Mouse (Mus musculus) erythroid progenitor cell, adult 5-6 weeks (primary cell): ENCODE measurements around the gene Gm4450. TPM values are rescaled to one million over a fixed set of nuclear protein-coding genes. Genes with fewer than 3 reads are reported as not detected.
"Not testable (repeated sequence)": the region's sequence is repeated elsewhere in the genome, so short reads cannot be mapped to it uniquely, and the experiment has no call there.

Experiments used
- ATAC-seq: replicated peaks from 2 replicates; pipeline ENCODE4 v1.8.0; 2016; ENCODE audit warnings: moderate number of reproducible peaks, mild to moderate bottlenecking, moderate TSS enrichment, inconsistent platforms; ENCODE audit not compliant: poor library complexity, low FRiP score, severe bottlenecking
- total RNA-seq, 2 experiments: library from RNA; stranded (forward) in 1 of 2; stranded (reverse) in 1 of 2; fragments of 150-400 nt in 1 of 2; fragments of 186-747, 209-891 nt in 1 of 2; gene quantifications; 2 replicates each; pipeline versions ENCODE4 v1.2.3 to v1.2.4; 2015 to 2017; ENCODE audit warnings: low replicate concordance in 2 of 2

The Gm4450 gene
- total RNA-seq, 2 experiments from 2014 or later = not detected

- ATAC-seq = no peak
Measured at GRCm38 (mm10) chr3:98419786-98420070, 37.2 kb downstream of the Gm4450 start.

DNA sequence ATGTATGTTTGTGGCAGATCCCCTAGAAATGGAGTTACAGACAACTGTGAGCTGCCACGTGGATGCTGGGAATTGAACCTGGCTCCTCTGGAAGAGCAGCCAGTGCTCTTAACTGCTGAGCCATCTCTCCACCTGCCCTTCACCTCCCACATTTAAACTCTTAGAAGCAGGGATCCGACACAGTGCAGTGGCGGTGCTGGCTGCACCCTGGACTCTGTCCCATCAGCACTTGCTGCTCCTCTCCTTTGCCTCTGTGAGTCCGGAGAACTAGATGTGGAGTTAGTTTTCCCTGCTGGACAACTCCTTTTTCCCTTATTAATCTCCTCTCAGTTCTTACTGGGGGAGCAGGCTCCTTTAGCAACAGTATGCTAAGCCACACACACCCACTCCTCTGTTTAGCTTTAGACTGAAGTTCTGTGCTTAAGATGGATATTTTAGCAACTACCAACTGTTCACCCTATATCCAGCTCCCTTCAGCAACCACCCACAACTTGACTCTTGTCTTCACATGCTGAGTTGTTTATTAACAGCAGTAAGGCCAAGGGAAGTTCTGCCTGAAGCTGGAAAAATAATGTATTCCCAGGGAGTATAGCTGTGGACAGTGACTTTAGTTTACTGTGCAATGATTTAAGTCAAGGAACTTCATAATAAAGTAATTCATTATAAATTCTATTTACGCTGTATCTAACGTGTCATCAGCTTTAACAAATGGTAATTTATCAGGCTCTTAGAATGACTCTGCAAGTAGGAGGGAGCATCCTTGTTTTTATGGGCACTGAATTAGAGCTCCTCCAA is 37.7 kb downstream of the Gm4450 start:
- no peak for ATAC-seq

DNA sequence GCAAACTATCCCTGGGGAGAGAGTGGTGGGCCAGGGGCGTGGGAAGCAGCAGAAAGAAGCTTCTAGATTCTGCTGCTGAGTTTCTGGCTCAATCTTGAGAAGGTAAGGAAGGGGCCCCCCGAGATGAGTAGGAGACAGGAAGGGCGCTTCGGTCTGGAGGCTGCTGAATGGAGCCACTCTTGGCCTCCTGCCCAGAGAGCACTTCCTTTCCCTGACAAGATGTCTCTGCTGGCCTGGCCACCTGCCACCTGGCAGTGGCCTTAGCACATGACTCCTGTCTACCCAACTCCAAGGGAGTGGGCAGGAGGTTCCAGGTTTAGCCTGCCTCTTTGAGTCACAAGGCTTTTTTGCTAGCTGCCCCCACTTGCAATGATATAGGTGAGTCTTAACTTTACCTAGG is 39.6 kb downstream of the Gm4450 start:
- no peak for ATAC-seq

GRCm38 (mm10) chr3:98416426-98417250 is 40.3 kb downstream of the Gm4450 start:
- no peak for ATAC-seq

DNA sequence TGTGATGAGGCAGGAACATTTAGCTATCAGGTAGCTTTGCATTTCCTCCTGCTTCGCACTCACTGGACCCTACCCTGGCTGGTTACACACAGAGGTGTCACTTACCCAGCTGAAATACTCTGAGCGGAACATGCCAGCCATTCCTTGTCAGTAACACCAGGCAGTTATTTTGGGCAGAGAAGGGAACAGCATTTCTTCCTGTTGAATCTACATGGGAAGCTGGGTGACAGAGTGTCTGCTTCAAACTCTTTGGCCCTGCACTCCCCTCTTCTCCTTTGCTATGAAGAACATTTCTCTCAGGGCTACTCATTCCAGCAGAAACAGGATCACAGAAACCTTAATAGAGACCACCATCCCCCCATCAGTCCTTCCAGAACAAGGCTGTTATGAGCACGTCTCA is 42.6 kb downstream of the Gm4450 start:
- no peak for ATAC-seq

- no peak for ATAC-seq
Measured at GRCm38 (mm10) chr3:98413733-98414132, 43.2 kb downstream of the Gm4450 start.

GRCm38 (mm10) chr3:98410619-98411580 is 46.0 kb downstream of the Gm4450 start:
- not testable (repeated sequence) for ATAC-seq

DNA sequence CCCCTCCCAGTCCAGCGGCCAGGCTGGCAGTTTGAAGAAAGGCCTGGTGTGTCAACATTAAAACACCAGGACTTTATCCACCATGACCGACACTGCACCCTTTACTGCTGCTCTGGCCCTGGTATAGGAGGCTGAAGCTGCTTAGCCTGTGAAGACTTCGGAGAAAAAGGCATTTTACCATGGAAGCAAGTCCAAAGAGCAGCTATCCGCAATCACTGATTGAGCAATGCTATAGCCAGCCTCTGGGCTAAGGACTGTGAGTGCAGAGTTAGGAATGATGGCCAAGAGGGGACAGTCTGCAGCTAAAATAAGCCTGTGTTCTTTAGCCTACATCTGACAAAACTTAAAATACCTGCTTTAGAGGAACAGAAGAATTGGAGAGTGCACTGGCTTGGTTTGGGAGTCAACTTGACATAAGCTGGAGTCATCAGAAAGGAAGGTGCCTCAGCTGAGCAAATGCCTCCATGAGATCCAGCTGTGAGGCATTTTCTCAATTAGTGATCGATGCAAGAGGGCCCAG is 49.6 kb downstream of the Gm4450 start:
- ATAC-seq = not testable (repeated sequence)

GRCm38 (mm10) chr3:98406569-98407144 is 50.3 kb downstream of the Gm4450 start:
- ATAC-seq = not testable (repeated sequence)

- ATAC-seq = not testable (repeated sequence)
Measured at GRCm38 (mm10) chr3:98405877-98406276, 51.0 kb downstream of the Gm4450 start.

DNA sequence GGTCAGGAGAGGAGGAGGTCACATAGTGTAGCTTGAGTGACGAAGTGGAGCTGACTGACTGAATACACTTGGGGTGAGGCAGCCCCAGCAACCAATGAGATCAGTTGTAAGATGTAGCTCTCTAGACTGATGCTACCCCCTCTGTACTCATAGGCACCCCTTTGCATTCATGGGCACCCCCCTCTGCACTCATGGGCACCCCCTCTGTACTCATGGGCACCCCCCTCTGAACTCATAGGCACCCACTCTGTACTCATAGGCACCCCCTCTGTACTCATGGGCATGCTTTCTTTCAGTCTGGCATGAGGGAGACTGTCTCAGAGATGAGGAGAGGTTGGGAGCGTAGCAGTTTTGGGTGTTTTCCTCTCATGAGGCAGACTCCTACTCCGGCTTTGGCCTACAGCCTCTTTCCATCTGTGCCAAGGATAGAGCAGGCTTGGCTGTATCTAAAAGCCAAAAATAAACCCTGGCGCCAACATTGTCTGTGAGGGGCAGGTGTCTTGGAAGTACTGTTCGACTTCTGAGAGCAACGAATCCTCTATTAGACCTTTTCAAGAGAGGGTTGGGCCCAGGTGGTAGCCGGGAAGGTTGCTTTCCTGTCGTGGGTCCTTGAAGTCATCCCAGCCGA is 52.5 kb downstream of the Gm4450 start:
- not testable (repeated sequence) for ATAC-seq

Other genes starting within 250 kb of the Gm4450 start
- not detected in 2 replicates for gene Reg4, start 235.0 kb downstream of the Gm4450 start, total RNA-seq (2015; ENCODE audit: low replicate concordance)
- gene Reg4, start 235.0 kb downstream of the Gm4450 start, total RNA-seq (2017; ENCODE audit: low replicate concordance) = not detected in 2 replicates
- gene Hmgcs2, start 176.7 kb downstream of the Gm4450 start, total RNA-seq (2015; ENCODE audit: low replicate concordance) = not detected in 2 replicates
- gene Hmgcs2, start 176.7 kb downstream of the Gm4450 start, total RNA-seq (2017; ENCODE audit: low replicate concordance) = 1.6 TPM in 1 of 2 replicates, not detected in the other
- 6.7 and 6.8 TPM in 2 replicates for gene Phgdh, start 117.1 kb downstream of the Gm4450 start, total RNA-seq (2015; ENCODE audit: low replicate concordance)
- gene Phgdh, start 117.1 kb downstream of the Gm4450 start, total RNA-seq (2017; ENCODE audit: low replicate concordance) = 6.7 and 17.9 TPM in 2 replicates
- not detected in 2 replicates for gene Zfp697, start 74.7 kb downstream of the Gm4450 start, total RNA-seq (2015; ENCODE audit: low replicate concordance)
- gene Zfp697, start 74.7 kb downstream of the Gm4450 start, total RNA-seq (2017; ENCODE audit: low replicate concordance) = not detected in 2 replicates
- gene Hsd3b4, start 53.4 kb upstream of the Gm4450 start, total RNA-seq (2015; ENCODE audit: low replicate concordance) = not detected in 2 replicates
- gene Hsd3b4, start 53.4 kb upstream of the Gm4450 start, total RNA-seq (2017; ENCODE audit: low replicate concordance) = not detected in 2 replicates
- not detected in 2 replicates for gene Gm10681, start 131.7 kb upstream of the Gm4450 start, total RNA-seq (2015; ENCODE audit: low replicate concordance)
- gene Gm10681, start 131.7 kb upstream of the Gm4450 start, total RNA-seq (2017; ENCODE audit: low replicate concordance) = not detected in 2 replicates
- not detected in 2 replicates for gene Hsd3b5, start 173.1 kb upstream of the Gm4450 start, total RNA-seq (2015; ENCODE audit: low replicate concordance)
- gene Hsd3b5, start 173.1 kb upstream of the Gm4450 start, total RNA-seq (2017; ENCODE audit: low replicate concordance) = not detected in 2 replicates